Mouse (Mus musculus): ENCODE results near the gene Magi1. TPM values are rescaled to one million over a fixed set of nuclear protein-coding genes. Genes with fewer than 3 reads are reported as not detected.

Gene Magi1
- polyA plus RNA-seq, 1 experiment from 2014 or later = 29.9 TPM

GRCm38 (mm10) chr6:93862263-93862662, 421.5 kb downstream of the Magi1 start:
- no peak overlapping the region for H3K4me3 ChIP-seq (replicated peaks)
- no peak for ATAC-seq (ENCODE audit: low FRiP score)
- no peak overlapping the region for H3K9ac ChIP-seq (replicated peaks)
- no peaks in the 10 kb centered on the region for H3K27me3 ChIP-seq (replicated peaks)
- no peaks in the 10 kb centered on the region for H3K36me3 ChIP-seq
- no peak overlapping the region for H3K27ac ChIP-seq (replicated peaks)
- WGBS = 95% methylated on average over 5 of the region's 5 CpGs
- peaks cover 12% of the 10 kb centered on the region for H3K4me1 ChIP-seq
- H3K9me3 ChIP-seq (replicated peaks) = no peaks in the 10 kb centered on the region
- no peak overlapping the region for H3K4me2 ChIP-seq

GRCm38 (mm10) chr6:93856783-93857182, 426.9 kb downstream of the Magi1 start:
- no peak overlapping the region for H3K4me2 ChIP-seq
- H3K4me3 ChIP-seq (replicated peaks) = no peak overlapping the region
- H3K27me3 ChIP-seq (replicated peaks) = no peaks in the 10 kb centered on the region
- no peaks in the 10 kb centered on the region for H3K9me3 ChIP-seq (replicated peaks)
- 15% methylated on average over 1 of the region's 1 CpGs for whole genome bisulfite sequencing
- peak overlapping the region; percentile 62 for H3K27ac ChIP-seq (replicated peaks)
- peaks cover 29% of the 10 kb centered on the region for H3K4me1 ChIP-seq
- no peak overlapping the region for H3K9ac ChIP-seq (replicated peaks)
- no peak for ATAC-seq (ENCODE audit: low FRiP score)
- no peaks in the 10 kb centered on the region for H3K36me3 ChIP-seq

- H3K27ac ChIP-seq (replicated peaks) = peak overlapping the region; percentile 62
- H3K4me3 ChIP-seq (replicated peaks) = no peak overlapping the region
- H3K27me3 ChIP-seq (replicated peaks) = no peaks in the 10 kb centered on the region
- no peaks in the 10 kb centered on the region for H3K9me3 ChIP-seq (replicated peaks)
- no peak overlapping the region; the same call in 1 of the 2 replicates for H3K9ac ChIP-seq (replicated peaks)
- peak; percentile 64 for ATAC-seq (ENCODE audit: low FRiP score)
- no peaks in the 10 kb centered on the region for H3K36me3 ChIP-seq
- WGBS = 29% methylated on average over 8 of the region's 8 CpGs
- H3K4me2 ChIP-seq = no peak overlapping the region
- H3K4me1 ChIP-seq = peaks cover 29% of the 10 kb centered on the region
These were observed 427.7 kb downstream of the Magi1 start for GRCm38 (mm10) chr6:93855806-93856641.

- Histone ChIP-seq H3K4me1 (peaks cover 18% of the 10 kb centered on the region), H3K27me3 (replicated peaks) (no peaks in the 10 kb centered on the region), H3K27ac (replicated peaks) (peak overlapping the region; percentile 42; the same call in 1 of the 2 replicates), H3K4me2 (no peak overlapping the region), H3K9ac (replicated peaks) (no peak overlapping the region), H3K4me3 (replicated peaks) (no peak overlapping the region), H3K36me3 (no peaks in the 10 kb centered on the region), H3K9me3 (replicated peaks) (no peaks in the 10 kb centered on the region)
- 18% methylated on average over 7 of the region's 7 CpGs for WGBS
- no peak for ATAC-seq (ENCODE audit: low FRiP score)
These were observed 434.6 kb downstream of the Magi1 start for GRCm38 (mm10) chr6:93848942-93849790.

GRCm38 (mm10) chr6:93845498-93845897, 438.2 kb downstream of the Magi1 start:
- Histone ChIP-seq H3K4me1 (peaks cover 20% of the 10 kb centered on the region), H3K4me3 (replicated peaks) (no peak overlapping the region), H3K36me3 (no peaks in the 10 kb centered on the region), H3K9ac (replicated peaks) (no peak overlapping the region), H3K9me3 (replicated peaks) (no peaks in the 10 kb centered on the region), H3K4me2 (no peak overlapping the region), H3K27ac (replicated peaks) (no peak overlapping the region), H3K27me3 (replicated peaks) (no peaks in the 10 kb centered on the region)
- 59% methylated on average over 2 of the region's 3 CpGs for WGBS
- ATAC-seq (ENCODE audit: low FRiP score) = no peak

- no peak overlapping the region for H3K4me3 ChIP-seq (replicated peaks)
- H3K9ac ChIP-seq (replicated peaks) = no peak overlapping the region
- no peaks in the 10 kb centered on the region for H3K9me3 ChIP-seq (replicated peaks)
- no peaks in the 10 kb centered on the region for H3K36me3 ChIP-seq
- H3K4me2 ChIP-seq = no peak overlapping the region
- 80% methylated on average over 5 of the region's 5 CpGs for WGBS
- H3K27ac ChIP-seq (replicated peaks) = no peak overlapping the region
- peaks cover 20% of the 10 kb centered on the region for H3K4me1 ChIP-seq
- no peaks in the 10 kb centered on the region for H3K27me3 ChIP-seq (replicated peaks)
- ATAC-seq (ENCODE audit: low FRiP score) = no peak
These were observed 438.6 kb downstream of the Magi1 start for GRCm38 (mm10) chr6:93845080-93845479.

GRCm38 (mm10) chr6:93844576-93844975, 439.1 kb downstream of the Magi1 start:
- WGBS = 34% methylated on average over 5 of the region's 5 CpGs
- H3K27me3 ChIP-seq (replicated peaks) = no peaks in the 10 kb centered on the region
- no peak overlapping the region for H3K9ac ChIP-seq (replicated peaks)
- no peak overlapping the region for H3K27ac ChIP-seq (replicated peaks)
- H3K36me3 ChIP-seq = no peaks in the 10 kb centered on the region
- no peak overlapping the region for H3K4me3 ChIP-seq (replicated peaks)
- H3K9me3 ChIP-seq (replicated peaks) = no peaks in the 10 kb centered on the region
- H3K4me1 ChIP-seq = peaks cover 16% of the 10 kb centered on the region
- ATAC-seq (ENCODE audit: low FRiP score) = no peak
- no peak overlapping the region for H3K4me2 ChIP-seq

- ATAC-seq (ENCODE audit: low FRiP score) = no peak
- H3K9ac ChIP-seq (replicated peaks) = no peak overlapping the region
- H3K4me2 ChIP-seq = no peak overlapping the region
- no peaks in the 10 kb centered on the region for H3K9me3 ChIP-seq (replicated peaks)
- H3K4me3 ChIP-seq (replicated peaks) = no peak overlapping the region
- H3K36me3 ChIP-seq = no peaks in the 10 kb centered on the region
- 88% methylated on average over 4 of the region's 4 CpGs for WGBS
- H3K27ac ChIP-seq (replicated peaks) = no peak overlapping the region
- H3K4me1 ChIP-seq = peaks cover 25% of the 10 kb centered on the region
- no peaks in the 10 kb centered on the region for H3K27me3 ChIP-seq (replicated peaks)
These were observed 445.3 kb downstream of the Magi1 start for GRCm38 (mm10) chr6:93838398-93838797.

- Histone ChIP-seq H3K9ac (replicated peaks) (no peak overlapping the region), H3K9me3 (replicated peaks) (no peaks in the 10 kb centered on the region), H3K36me3 (no peaks in the 10 kb centered on the region), H3K4me3 (replicated peaks) (no peak overlapping the region), H3K27me3 (replicated peaks) (no peaks in the 10 kb centered on the region), H3K4me2 (no peak overlapping the region), H3K4me1 (peaks cover 30% of the 10 kb centered on the region), H3K27ac (replicated peaks) (no peak overlapping the region)
- WGBS = 65% methylated on average over 5 of the region's 5 CpGs
- no peak for ATAC-seq (ENCODE audit: low FRiP score)
These were observed 447.1 kb downstream of the Magi1 start for GRCm38 (mm10) chr6:93836585-93836984.

GRCm38 (mm10) chr6:93835211-93835610, 448.5 kb downstream of the Magi1 start:
- Histone ChIP-seq H3K27me3 (replicated peaks) (no peaks in the 10 kb centered on the region), H3K4me1 (peaks cover 33% of the 10 kb centered on the region), H3K4me2 (no peak overlapping the region), H3K36me3 (no peaks in the 10 kb centered on the region), H3K4me3 (replicated peaks) (no peak overlapping the region), H3K27ac (replicated peaks) (no peak overlapping the region), H3K9me3 (replicated peaks) (no peaks in the 10 kb centered on the region), H3K9ac (replicated peaks) (no peak overlapping the region)
- ATAC-seq (ENCODE audit: low FRiP score) = no peak
- 65% methylated on average over 4 of the region's 4 CpGs for WGBS

- WGBS = 83% methylated on average over 6 of the region's 6 CpGs
- H3K9ac ChIP-seq (replicated peaks) = no peak overlapping the region
- H3K4me1 ChIP-seq = peaks cover 23% of the 10 kb centered on the region
- ATAC-seq (ENCODE audit: low FRiP score) = no peak
- H3K27me3 ChIP-seq (replicated peaks) = no peaks in the 10 kb centered on the region
- no peak overlapping the region for H3K27ac ChIP-seq (replicated peaks)
- no peaks in the 10 kb centered on the region for H3K9me3 ChIP-seq (replicated peaks)
- no peak overlapping the region for H3K4me3 ChIP-seq (replicated peaks)
- H3K4me2 ChIP-seq = no peak overlapping the region
- no peaks in the 10 kb centered on the region for H3K36me3 ChIP-seq
These were observed 455.5 kb downstream of the Magi1 start for GRCm38 (mm10) chr6:93828262-93828661.

- 65% methylated on average over 4 of the region's 4 CpGs for WGBS
- no peaks in the 10 kb centered on the region for H3K9me3 ChIP-seq (replicated peaks)
- ATAC-seq (ENCODE audit: low FRiP score) = no peak
These were observed 456.8 kb downstream of the Magi1 start for GRCm38 (mm10) chr6:93826875-93827274.

More at GRCm38 (mm10) chr6:93826875-93827274, 456.8 kb downstream of the Magi1 start:
- peaks cover 21% of the 10 kb centered on the region for H3K4me1 ChIP-seq
- no peak overlapping the region for H3K4me3 ChIP-seq (replicated peaks)
- H3K27ac ChIP-seq (replicated peaks) = no peak overlapping the region
- no peaks in the 10 kb centered on the region for H3K36me3 ChIP-seq
- no peak overlapping the region for H3K4me2 ChIP-seq
- no peak overlapping the region for H3K9ac ChIP-seq (replicated peaks)
- H3K27me3 ChIP-seq (replicated peaks) = no peaks in the 10 kb centered on the region
